Mouse (Mus musculus) midbrain, embryonic 13.5 days (tissue): ENCODE data around the gene Gm11939. TPM values are rescaled to one million over a fixed set of nuclear protein-coding genes. Genes with fewer than 3 reads are reported as not detected.
"Not testable (repeated sequence)": the region's sequence is repeated elsewhere in the genome, so short reads cannot be mapped to it uniquely, and the experiment has no call there.

Experiments used
- ATAC-seq: fragments of 200-750 bp; cut with Nextera tagmentation; 2 replicates; pipeline ENCODE4 v1.8.0; 2017; ENCODE audit warnings: mild to moderate bottlenecking, moderate TSS enrichment, moderate library complexity
- H3K27ac ChIP-seq: fragments of 300-500 bp; sonication (generic); 2 replicates; pipeline ENCODE4 v1.5.1; 2015; ENCODE audit warnings: inconsistent platforms, mild to moderate bottlenecking, moderate library complexity
- H3K27me3 ChIP-seq: fragments of 300-500 bp; sonication (generic); 2 replicates; pipeline ENCODE4 v1.6.1; 2015; ENCODE audit warnings: mild to moderate bottlenecking, inconsistent platforms
- H3K36me3 ChIP-seq: fragments of 300-500 bp; sonication (generic); 2 replicates; pipeline ENCODE4 v1.6.1; 2015; ENCODE audit warnings: mild to moderate bottlenecking, inconsistent platforms
- H3K4me1 ChIP-seq: fragments of 300-500 bp; sonication (generic); replicated peaks from 2 replicates; pipeline ENCODE4 v1.6.1; 2015; ENCODE audit warnings: inconsistent platforms
- H3K4me2 ChIP-seq: fragments of 300-500 bp; sonication (generic); replicated peaks from 2 replicates; pipeline ENCODE4 v1.6.1; 2015; ENCODE audit warnings: moderate library complexity, mild to moderate bottlenecking, inconsistent platforms
- H3K4me3 ChIP-seq: fragments of 300-500 bp; sonication (generic); replicated peaks from 2 replicates; pipeline ENCODE4 v1.5.1; 2015; ENCODE audit warnings: mild to moderate bottlenecking, inconsistent platforms
- H3K9ac ChIP-seq: fragments of 300-500 bp; sonication (generic); replicated peaks from 2 replicates; pipeline ENCODE4 v1.6.1; 2015; ENCODE audit warnings: mild to moderate bottlenecking, inconsistent platforms
- H3K9me3 ChIP-seq: fragments of 300-500 bp; sonication (generic); 2 replicates; pipeline ENCODE4 v1.6.1; 2016; ENCODE audit warnings: mild to moderate bottlenecking, inconsistent platforms
- WGBS: fragments of 180-500 bp; shearing (Covaris S2); methylation state at CpG from one replicate; pipeline ENCODE4 v1.1.7; 2015; 5-methylcytosine and 5-hydroxymethylcytosine counted together
- polyA plus RNA-seq: library from polyadenylated mRNA; unstranded; fragments of >200 nt; fragmentation: Nextera tagmentation; extraction: Ambion mirVana; gene quantifications from 2 replicates; pipeline ENCODE4 v1.2.1, GENCODE M21; 2015

Gene Gm11939
- polyA plus RNA-seq = not detected in 2 replicates

- Histone ChIP-seq H3K9me3 (no peaks in the 10 kb centered on the region), H3K27ac (no peak within 1 kb of the TSS), H3K27me3 (no peaks in the 10 kb centered on the region), H3K4me1 (no peaks in the 10 kb centered on the region), H3K9ac (no peak within 1 kb of the TSS), H3K4me3 (no peak within 1 kb of the TSS), H3K4me2 (no peak within 1 kb of the TSS), H3K36me3 (no peaks in the 10 kb centered on the region)
- 95% methylated on average over 9 of the region's 9 CpGs for WGBS
- ATAC-seq = no peak
These were observed at the start of gene Gm11939 for GRCm38 (mm10) chr11:99559366-99559765. TSS of gene Gm11939 (minus strand) at chr11:99559466.

- H3K9me3 ChIP-seq, H3K27me3 ChIP-seq, H3K36me3 ChIP-seq, ATAC-seq, H3K4me1 ChIP-seq, H3K9ac ChIP-seq, H3K4me3 ChIP-seq, H3K27ac ChIP-seq, H3K4me2 ChIP-seq: not testable (repeated sequence)
- 87% methylated on average over 1 of the region's 1 CpGs for WGBS
These were observed 43.9 kb upstream of the Gm11939 start, which contains the start of gene Gm11938 for GRCm38 (mm10) chr11:99603208-99603607. TSS of gene Gm11938 (minus strand) at chr11:99603308.

GRCm38 (mm10) chr11:99597742-99598141 is 38.5 kb upstream of the Gm11939 start, which contains the start of gene Krtap9-3:
TSS of gene Krtap9-3 (minus strand) at chr11:99598105.
- H3K4me2 ChIP-seq, H3K4me3 ChIP-seq, H3K9ac ChIP-seq, H3K27me3 ChIP-seq, H3K4me1 ChIP-seq, H3K27ac ChIP-seq, H3K36me3 ChIP-seq, H3K9me3 ChIP-seq, ATAC-seq: not testable (repeated sequence)
- WGBS = 86% methylated on average over 6 of the region's 6 CpGs

- no peak within 1 kb of the TSS for H3K27ac ChIP-seq
- H3K4me2 ChIP-seq = no peak within 1 kb of the TSS
- no peaks in the 10 kb centered on the region for H3K36me3 ChIP-seq
- no peaks in the 10 kb centered on the region for H3K27me3 ChIP-seq
- H3K9me3 ChIP-seq = no peaks in the 10 kb centered on the region
- ATAC-seq = no peak
- no peaks in the 10 kb centered on the region for H3K4me1 ChIP-seq
- no peak within 1 kb of the TSS for H3K4me3 ChIP-seq
- 85% methylated on average over 6 of the region's 6 CpGs for WGBS
- H3K9ac ChIP-seq = no peak within 1 kb of the TSS
These were observed 31.7 kb upstream of the Gm11939 start, which contains the start of gene Krtap1-3 for GRCm38 (mm10) chr11:99590981-99591380. TSS of gene Krtap1-3 (minus strand) at chr11:99591339.

- Histone ChIP-seq H3K9ac (no peak overlapping the region), H3K27me3 (no peaks in the 10 kb centered on the region), H3K4me1 (no peaks in the 10 kb centered on the region), H3K36me3 (no peaks in the 10 kb centered on the region), H3K4me3 (no peak overlapping the region), H3K4me2 (no peak overlapping the region), H3K27ac (no peak overlapping the region), H3K9me3 (no peaks in the 10 kb centered on the region)
- 91% methylated on average over 7 of the region's 7 CpGs for WGBS
- no peak for ATAC-seq
These were observed 25.8 kb upstream of the Gm11939 start for GRCm38 (mm10) chr11:99585096-99585495.

GRCm38 (mm10) chr11:99583245-99583704 is 24.0 kb upstream of the Gm11939 start, which contains the start of gene Krtap1-4:
TSS of gene Krtap1-4 (minus strand) at chr11:99583654.
- WGBS = 86% methylated on average over 5 of the region's 5 CpGs
- no peak for ATAC-seq
- no peaks in the 10 kb centered on the region for H3K4me1 ChIP-seq
- no peak within 1 kb of the TSS for H3K4me2 ChIP-seq
- no peak within 1 kb of the TSS for H3K27ac ChIP-seq
- H3K9ac ChIP-seq = no peak within 1 kb of the TSS
- H3K4me3 ChIP-seq = no peak within 1 kb of the TSS
- H3K27me3 ChIP-seq = no peaks in the 10 kb centered on the region
- no peaks in the 10 kb centered on the region for H3K36me3 ChIP-seq
- no peaks in the 10 kb centered on the region for H3K9me3 ChIP-seq

GRCm38 (mm10) chr11:99581564-99581963 is 22.3 kb upstream of the Gm11939 start:
- ATAC-seq = no peak
- Histone ChIP-seq H3K4me1 (no peaks in the 10 kb centered on the region), H3K36me3 (no peaks in the 10 kb centered on the region), H3K27ac (no peak overlapping the region), H3K4me3 (no peak overlapping the region), H3K27me3 (no peaks in the 10 kb centered on the region), H3K9me3 (no peaks in the 10 kb centered on the region), H3K9ac (no peak overlapping the region), H3K4me2 (no peak overlapping the region)
- 88% methylated on average over 6 of the region's 6 CpGs for WGBS

GRCm38 (mm10) chr11:99581051-99581450 is 21.8 kb upstream of the Gm11939 start:
- Histone ChIP-seq H3K4me1 (no peaks in the 10 kb centered on the region), H3K9ac (no peak overlapping the region), H3K36me3 (no peaks in the 10 kb centered on the region), H3K4me3 (no peak overlapping the region), H3K4me2 (no peak overlapping the region), H3K9me3 (no peaks in the 10 kb centered on the region), H3K27me3 (no peaks in the 10 kb centered on the region), H3K27ac (no peak overlapping the region)
- ATAC-seq = no peak
- WGBS = 98% methylated on average over 5 of the region's 5 CpGs

- Histone ChIP-seq H3K9ac (no peak within 1 kb of the TSS), H3K4me1 (no peaks in the 10 kb centered on the region), H3K27ac (no peak within 1 kb of the TSS), H3K27me3 (no peaks in the 10 kb centered on the region), H3K36me3 (no peaks in the 10 kb centered on the region), H3K4me2 (no peak within 1 kb of the TSS), H3K4me3 (no peak within 1 kb of the TSS), H3K9me3 (no peaks in the 10 kb centered on the region)
- WGBS = 89% methylated on average over 6 of the region's 6 CpGs
- ATAC-seq = no peak
These were observed 21.4 kb upstream of the Gm11939 start, which contains the start of gene Krtap1-5 for GRCm38 (mm10) chr11:99580636-99581035. TSS of gene Krtap1-5 (minus strand) at chr11:99581016.

- no peaks in the 10 kb centered on the region for H3K9me3 ChIP-seq
- no peak overlapping the region; the same call in 1 of the 2 replicates for H3K4me3 ChIP-seq
- no peaks in the 10 kb centered on the region for H3K4me1 ChIP-seq
- no peak overlapping the region for H3K27ac ChIP-seq
- H3K36me3 ChIP-seq = no peaks in the 10 kb centered on the region
- peak overlapping the region; percentile 34; the same call in 1 of the 2 replicates for H3K9ac ChIP-seq
- peak overlapping the region; percentile 44 for H3K4me2 ChIP-seq
- peak; percentile 81 for ATAC-seq
- H3K27me3 ChIP-seq = no peaks in the 10 kb centered on the region
- WGBS = 3% methylated on average over 7 of the region's 7 CpGs
These were observed 14.8 kb upstream of the Gm11939 start for GRCm38 (mm10) chr11:99574106-99574505.

GRCm38 (mm10) chr11:99573164-99573563 is 13.9 kb upstream of the Gm11939 start:
- Histone ChIP-seq H3K9ac (no peak overlapping the region), H3K36me3 (no peaks in the 10 kb centered on the region), H3K4me3 (no peak overlapping the region), H3K27me3 (no peaks in the 10 kb centered on the region), H3K4me1 (no peaks in the 10 kb centered on the region), H3K9me3 (no peaks in the 10 kb centered on the region), H3K27ac (no peak overlapping the region), H3K4me2 (no peak overlapping the region)
- no peak for ATAC-seq
- 2% methylated on average over 4 of the region's 4 CpGs for WGBS

- Histone ChIP-seq H3K4me2 (no peak within 1 kb of the TSS), H3K9ac (no peak within 1 kb of the TSS), H3K27ac (no peak within 1 kb of the TSS), H3K27me3 (no peaks in the 10 kb centered on the region), H3K4me1 (no peaks in the 10 kb centered on the region), H3K36me3 (no peaks in the 10 kb centered on the region), H3K4me3 (no peak within 1 kb of the TSS), H3K9me3 (no peaks in the 10 kb centered on the region)
- 93% methylated on average over 7 of the region's 7 CpGs for WGBS
- ATAC-seq = no peak
These were observed 7.3 kb upstream of the Gm11939 start, which contains the start of gene Krtap3-1 for GRCm38 (mm10) chr11:99566530-99566929. TSS of gene Krtap3-1 (minus strand) at chr11:99566630.

GRCm38 (mm10) chr11:99562580-99562979 is 3.3 kb upstream of the Gm11939 start:
- Histone ChIP-seq H3K4me1 (no peaks in the 10 kb centered on the region), H3K27ac (no peak overlapping the region), H3K27me3 (no peaks in the 10 kb centered on the region), H3K4me3 (no peak overlapping the region), H3K9ac (no peak overlapping the region), H3K4me2 (no peak overlapping the region), H3K9me3 (no peaks in the 10 kb centered on the region), H3K36me3 (no peaks in the 10 kb centered on the region)
- ATAC-seq = no peak
- 86% methylated on average over 6 of the region's 6 CpGs for WGBS
